Mouse (Mus musculus): ENCODE results near the gene Gm12830. TPM values are rescaled to one million over a fixed set of nuclear protein-coding genes. Genes with fewer than 3 reads are reported as not detected.

Gm12830 gene
- total RNA-seq (2018; cell fraction: chromatin; rRNA removed), result not detected
- total RNA-seq (2018; cell fraction: cytosol; rRNA removed), result not detected
- total RNA-seq (2018; cell fraction: nucleus; rRNA removed), result not detected
- not detected in 3 replicates for polyA plus RNA-seq (2018)

GRCm38 (mm10) chr4:114821567-114822192 lies at the start of gene Gm12830:
Gene Gm12830 (plus strand): TSS chr4:114821722.
- H3K27ac ChIP-seq, result no peak within 1 kb of the TSS
- no peaks in the 10 kb centered on the region for H3K36me3 ChIP-seq (ENCODE audit: inconsistent target)
- WGBS (ENCODE audit: missing documents), result 3% methylated on average over 50 of the region's 51 CpGs
- H3K79me2 ChIP-seq (ENCODE audit: inconsistent target), result no peaks in the 10 kb centered on the region
- H3K4me3 ChIP-seq (ENCODE audit: inconsistent target), result no peak within 1 kb of the TSS

DNA sequence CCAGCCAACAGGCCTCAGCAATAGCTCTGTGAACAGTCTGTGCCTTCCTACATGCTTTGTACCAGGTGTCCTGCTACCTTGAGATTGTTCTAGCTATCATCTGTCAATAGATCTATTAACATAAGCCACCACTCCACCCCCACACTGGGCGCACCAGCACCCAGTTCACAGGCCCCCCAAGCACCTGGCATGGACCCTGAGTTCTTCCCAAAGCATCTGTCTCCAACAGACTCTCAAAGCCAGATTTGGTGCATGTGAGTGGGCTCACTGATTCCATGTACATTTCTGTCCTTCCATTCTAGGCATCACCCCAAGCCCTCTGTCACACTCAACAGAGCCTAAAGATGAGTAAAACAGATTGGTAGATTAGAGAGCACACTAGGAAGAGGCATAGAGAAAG lies 48.2 kb upstream of the Gm12830 start:
- H3K27ac ChIP-seq, result no peak overlapping the region
- WGBS (ENCODE audit: missing documents), result 100% methylated on average over 1 of the region's 1 CpGs
- no peak overlapping the region for H3K4me3 ChIP-seq (ENCODE audit: inconsistent target)
- H3K36me3 ChIP-seq (ENCODE audit: inconsistent target), result no peaks in the 10 kb centered on the region
- no peaks in the 10 kb centered on the region for H3K79me2 ChIP-seq (ENCODE audit: inconsistent target)

- no peaks in the 10 kb centered on the region for H3K36me3 ChIP-seq (ENCODE audit: inconsistent target)
- no peak overlapping the region for H3K27ac ChIP-seq
- WGBS (ENCODE audit: missing documents), result 93% methylated on average over 11 of the region's 11 CpGs
- H3K79me2 ChIP-seq (ENCODE audit: inconsistent target), result no peaks in the 10 kb centered on the region
- H3K4me3 ChIP-seq (ENCODE audit: inconsistent target), result no peak overlapping the region
Observed at GRCm38 (mm10) chr4:114777625-114778202, 43.8 kb upstream of the Gm12830 start.

- Histone ChIP-seq H3K36me3 (ENCODE audit: inconsistent target) (no peaks in the 10 kb centered on the region), H3K4me3 (ENCODE audit: inconsistent target) (no peak overlapping the region), H3K27ac (no peak overlapping the region), H3K79me2 (ENCODE audit: inconsistent target) (no peaks in the 10 kb centered on the region)
- 86% methylated on average over 7 of the region's 7 CpGs for WGBS (ENCODE audit: missing documents)
Observed at GRCm38 (mm10) chr4:114778716-114779474, 42.6 kb upstream of the Gm12830 start.

GRCm38 (mm10) chr4:114779475-114779757 lies 42.1 kb upstream of the Gm12830 start:
- Histone ChIP-seq H3K4me3 (ENCODE audit: inconsistent target) (no peak overlapping the region), H3K79me2 (ENCODE audit: inconsistent target) (no peaks in the 10 kb centered on the region), H3K27ac (no peak overlapping the region), H3K36me3 (ENCODE audit: inconsistent target) (no peaks in the 10 kb centered on the region)
- 84% methylated on average over 5 of the region's 5 CpGs for WGBS (ENCODE audit: missing documents)

DNA sequence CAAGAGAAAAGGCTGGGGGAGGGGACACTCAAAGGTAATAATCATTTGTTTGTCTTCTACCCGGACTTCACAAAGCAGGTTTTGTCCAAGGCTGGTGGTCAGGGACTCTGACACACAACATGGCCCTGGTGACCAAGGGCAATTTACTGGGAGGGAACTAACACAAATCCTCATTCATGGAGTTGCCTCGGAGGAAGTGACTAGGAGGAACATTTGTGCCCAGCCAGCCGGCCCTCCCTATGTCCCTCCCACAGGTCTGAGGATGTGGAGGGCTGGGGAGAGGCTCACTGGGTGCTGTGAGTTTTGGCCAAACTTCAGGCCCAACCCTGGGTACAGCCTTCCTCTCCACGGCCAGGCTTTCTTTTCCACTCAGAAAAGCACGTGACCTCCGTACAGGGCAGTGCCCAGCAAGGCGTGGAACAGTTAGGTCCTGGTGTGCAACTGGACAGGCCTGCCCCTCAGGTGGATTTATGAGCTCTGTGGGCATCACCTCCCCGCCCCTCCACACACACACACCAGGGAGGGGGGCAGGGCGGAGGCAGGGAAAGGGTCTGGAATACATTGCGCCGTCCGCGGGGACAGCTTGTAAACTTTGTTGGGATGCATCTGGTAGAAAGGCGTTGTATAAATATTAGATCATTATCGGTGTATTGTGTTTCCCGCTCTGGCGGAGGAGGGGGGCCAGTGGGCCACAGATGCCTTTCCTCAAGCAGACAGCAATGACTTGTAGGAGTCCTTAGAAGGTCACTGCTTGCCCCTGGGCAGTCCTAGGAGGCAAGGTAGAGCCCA lies 41.6 kb upstream of the Gm12830 start:
- WGBS (ENCODE audit: missing documents), result 76% methylated on average over 11 of the region's 17 CpGs
- Histone ChIP-seq H3K36me3 (ENCODE audit: inconsistent target) (no peaks in the 10 kb centered on the region), H3K79me2 (ENCODE audit: inconsistent target) (no peaks in the 10 kb centered on the region), H3K27ac (no peak overlapping the region), H3K4me3 (ENCODE audit: inconsistent target) (no peak overlapping the region)

DNA sequence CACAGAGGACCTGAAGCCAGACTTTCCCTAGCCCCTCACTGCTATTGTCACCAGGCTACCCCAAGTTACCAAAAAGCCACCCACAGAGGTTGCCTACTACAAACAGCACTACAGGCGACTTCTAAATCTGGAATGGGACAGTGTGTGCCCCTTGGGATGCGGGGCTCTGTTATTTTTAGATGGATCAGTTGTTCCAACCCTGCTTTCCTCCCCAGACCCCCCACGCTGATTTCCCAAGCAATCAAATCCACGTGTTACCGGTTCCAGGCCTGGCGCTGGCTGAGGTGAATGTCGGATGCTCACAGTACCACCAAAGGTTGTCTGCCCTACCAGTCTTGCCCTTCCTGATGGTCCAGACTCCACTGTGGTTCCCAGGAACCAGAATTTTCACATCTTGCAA lies 38.7 kb upstream of the Gm12830 start:
- Histone ChIP-seq H3K4me3 (ENCODE audit: inconsistent target) (no peak overlapping the region), H3K36me3 (ENCODE audit: inconsistent target) (no peaks in the 10 kb centered on the region), H3K27ac (no peak overlapping the region), H3K79me2 (ENCODE audit: inconsistent target) (no peaks in the 10 kb centered on the region)
- WGBS (ENCODE audit: missing documents), result 89% methylated on average over 7 of the region's 7 CpGs

- H3K36me3 ChIP-seq (ENCODE audit: inconsistent target), result no peaks in the 10 kb centered on the region
- no peaks in the 10 kb centered on the region for H3K79me2 ChIP-seq (ENCODE audit: inconsistent target)
- WGBS (ENCODE audit: missing documents), result 91% methylated on average over 2 of the region's 2 CpGs
- H3K27ac ChIP-seq, result no peak overlapping the region
- H3K4me3 ChIP-seq (ENCODE audit: inconsistent target), result no peak overlapping the region
Observed at GRCm38 (mm10) chr4:114784735-114785134, 36.8 kb upstream of the Gm12830 start.

DNA sequence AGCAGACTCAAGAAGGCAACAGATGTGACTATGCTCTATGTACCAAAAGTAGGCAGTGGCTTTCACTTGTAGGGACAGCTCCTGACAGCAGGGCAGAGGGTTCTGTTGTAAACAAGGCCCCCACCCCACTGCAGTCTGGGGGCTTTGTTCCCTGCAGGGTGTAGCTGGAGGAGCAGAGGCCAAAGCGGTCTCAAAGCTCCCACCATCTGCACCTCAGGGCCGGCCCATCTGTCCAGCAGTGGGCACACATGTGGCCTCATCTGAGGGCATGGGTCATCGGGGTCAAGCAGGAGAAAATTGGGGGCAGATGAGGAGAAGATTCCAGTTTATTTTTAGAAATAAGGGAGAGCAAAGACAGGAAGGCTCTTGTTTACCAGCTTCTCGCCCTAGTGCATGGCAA lies 32.7 kb upstream of the Gm12830 start:
- Histone ChIP-seq H3K27ac (no peak overlapping the region), H3K4me3 (ENCODE audit: inconsistent target) (no peak overlapping the region), H3K36me3 (ENCODE audit: inconsistent target) (no peaks in the 10 kb centered on the region), H3K79me2 (ENCODE audit: inconsistent target) (no peaks in the 10 kb centered on the region)
- 78% methylated on average over 4 of the region's 4 CpGs for WGBS (ENCODE audit: missing documents)

GRCm38 (mm10) chr4:114791650-114792049 lies 29.9 kb upstream of the Gm12830 start:
- 90% methylated on average over 5 of the region's 9 CpGs for WGBS (ENCODE audit: missing documents)
- no peak overlapping the region for H3K27ac ChIP-seq
- H3K79me2 ChIP-seq (ENCODE audit: inconsistent target), result no peaks in the 10 kb centered on the region
- no peaks in the 10 kb centered on the region for H3K36me3 ChIP-seq (ENCODE audit: inconsistent target)
- no peak overlapping the region for H3K4me3 ChIP-seq (ENCODE audit: inconsistent target)

- Histone ChIP-seq H3K36me3 (ENCODE audit: inconsistent target) (no peaks in the 10 kb centered on the region), H3K4me3 (ENCODE audit: inconsistent target) (no peak overlapping the region), H3K27ac (no peak overlapping the region), H3K79me2 (ENCODE audit: inconsistent target) (no peaks in the 10 kb centered on the region)
- WGBS (ENCODE audit: missing documents), result 95% methylated on average over 2 of the region's 2 CpGs
Observed at GRCm38 (mm10) chr4:114793836-114794235, 27.7 kb upstream of the Gm12830 start.

- WGBS (ENCODE audit: missing documents), result 81% methylated on average over 5 of the region's 5 CpGs
- H3K36me3 ChIP-seq (ENCODE audit: inconsistent target), result no peaks in the 10 kb centered on the region
Observed at GRCm38 (mm10) chr4:114797254-114797914, 24.1 kb upstream of the Gm12830 start.

DNA sequence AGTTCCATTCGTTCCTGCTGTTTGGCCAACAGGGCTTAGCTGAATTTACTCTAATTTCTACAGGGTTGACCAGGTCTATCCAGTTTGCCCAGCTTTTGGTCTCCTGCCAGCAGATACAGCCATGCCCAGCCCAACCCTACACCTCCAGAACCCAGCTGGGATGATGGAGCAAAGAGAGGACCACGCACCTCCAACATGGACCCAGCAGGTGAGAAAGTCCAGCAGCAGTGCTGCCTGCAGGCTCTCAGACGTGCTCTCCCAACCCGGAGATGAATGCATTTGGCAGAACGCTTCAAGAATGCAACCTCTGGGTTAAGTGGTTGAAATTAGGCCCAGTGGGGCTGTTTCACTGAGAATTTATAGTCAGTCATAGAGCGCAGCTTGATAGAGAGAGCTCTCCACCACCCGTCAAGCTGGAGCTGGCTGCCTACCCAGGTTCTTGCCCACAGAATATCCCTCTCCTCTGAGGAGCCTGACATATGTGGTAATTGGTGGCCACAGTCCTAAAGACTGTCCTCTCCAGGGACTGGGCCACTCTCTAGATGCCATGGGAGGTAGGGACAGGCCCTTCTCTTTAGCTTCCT lies 23.4 kb upstream of the Gm12830 start:
- Histone ChIP-seq H3K27ac (no peak overlapping the region), H3K79me2 (ENCODE audit: inconsistent target) (no peaks in the 10 kb centered on the region), H3K36me3 (ENCODE audit: inconsistent target) (no peaks in the 10 kb centered on the region), H3K4me3 (ENCODE audit: inconsistent target) (no peak overlapping the region)
- 92% methylated on average over 6 of the region's 7 CpGs for WGBS (ENCODE audit: missing documents)

More at GRCm38 (mm10) chr4:114797254-114797914, 24.1 kb upstream of the Gm12830 start:
- Histone ChIP-seq H3K27ac (no peak overlapping the region), H3K4me3 (ENCODE audit: inconsistent target) (no peak overlapping the region), H3K79me2 (ENCODE audit: inconsistent target) (no peaks in the 10 kb centered on the region)

DNA sequence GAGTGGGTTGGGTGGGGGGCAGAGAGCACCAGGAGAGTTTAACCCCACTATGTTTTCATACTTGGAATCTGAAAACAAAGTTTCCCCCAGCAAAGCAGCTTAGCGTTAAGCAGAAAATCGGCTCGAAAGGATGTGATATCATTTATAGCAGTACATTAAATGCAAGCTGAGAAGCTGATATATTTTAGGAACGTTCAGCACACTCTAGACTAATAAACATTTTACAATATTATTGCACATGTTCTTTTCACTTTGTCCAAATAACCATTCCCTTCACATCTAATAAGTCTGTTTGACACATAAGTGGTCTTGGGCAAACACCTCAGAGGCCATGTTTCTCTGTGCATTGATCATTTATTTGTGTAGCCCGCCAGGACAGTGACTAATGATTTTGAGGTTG lies 17.4 kb upstream of the Gm12830 start:
- Histone ChIP-seq H3K4me3 (ENCODE audit: inconsistent target) (no peak overlapping the region), H3K79me2 (ENCODE audit: inconsistent target) (no peaks in the 10 kb centered on the region), H3K27ac (no peak overlapping the region), H3K36me3 (ENCODE audit: inconsistent target) (no peaks in the 10 kb centered on the region)
- 91% methylated on average over 5 of the region's 5 CpGs for WGBS (ENCODE audit: missing documents)
